Mouse (Mus musculus) midbrain, embryonic 11.5 days (tissue): ENCODE data around the gene Olfr1313. TPM values are rescaled to one million over a fixed set of nuclear protein-coding genes. Genes with fewer than 3 reads are reported as not detected.
"Not testable (repeated sequence)": the region's sequence is repeated elsewhere in the genome, so short reads cannot be mapped to it uniquely, and the experiment has no call there.

ENCODE experiments used
- ATAC-seq: fragments of 200-750 bp; cut with Nextera tagmentation; 2 replicates; pipeline ENCODE4 v1.8.0; 2017; ENCODE audit warnings: moderate TSS enrichment, moderate library complexity; ENCODE audit not compliant: low FRiP score
- DNase-seq: peaks from one replicate; pipeline ENCODE4 v3.0.0; 2015; ENCODE audit warnings: low spot score; ENCODE audit errors: missing footprints
- H3K27ac ChIP-seq: fragments of 300-500 bp; sonication (generic); 2 replicates; pipeline ENCODE4 v1.5.1; 2014; ENCODE audit warnings: low read depth, low read length
- H3K27me3 ChIP-seq: fragments of 300-500 bp; sonication (generic); 2 replicates; pipeline ENCODE4 v1.6.1; 2014; ENCODE audit warnings: mild to moderate bottlenecking, low read length, moderate library complexity, mixed read lengths; ENCODE audit not compliant: control insufficient read depth, insufficient read depth
- H3K36me3 ChIP-seq: fragments of 300-500 bp; sonication (generic); 2 replicates; pipeline ENCODE4 v1.6.1; 2014; ENCODE audit warnings: mild to moderate bottlenecking, low read length, moderate library complexity, mixed read lengths; ENCODE audit not compliant: control insufficient read depth, insufficient read depth
- H3K4me1 ChIP-seq: fragments of 300-500 bp; sonication (generic); 2 replicates; pipeline ENCODE4 v1.6.1; 2014; ENCODE audit warnings: low read length; ENCODE audit not compliant: control insufficient read depth, insufficient read depth
- H3K4me2 ChIP-seq: fragments of 300-500 bp; sonication (generic); 2 replicates; pipeline ENCODE4 v1.6.1; 2014; ENCODE audit warnings: mild to moderate bottlenecking, moderate library complexity
- H3K4me3 ChIP-seq: fragments of 300-500 bp; sonication (generic); 2 replicates; pipeline ENCODE4 v1.5.1; 2014; ENCODE audit warnings: low read depth, low read length
- H3K9ac ChIP-seq: fragments of 300-500 bp; sonication (generic); 2 replicates; pipeline ENCODE4 v1.6.1; 2014; ENCODE audit warnings: low read length
- H3K9me3 ChIP-seq: fragments of 300-500 bp; sonication (generic); 2 replicates; pipeline ENCODE4 v1.6.1; 2016; ENCODE audit warnings: low read length; ENCODE audit not compliant: control insufficient read depth
- WGBS: fragments of 180-500 bp; shearing (Covaris S2); extraction: QIAGEN DNeasy Blood & Tissue Kit; methylation state at CpG from one replicate; pipeline ENCODE4 v1.1.7; 2014; 5-methylcytosine and 5-hydroxymethylcytosine counted together
- polyA plus RNA-seq: library from polyadenylated mRNA; unstranded; fragments of >200 nt; fragmentation: Nextera tagmentation; extraction: Ambion mirVana; gene quantifications from 2 replicates; pipeline ENCODE4 v1.2.1, GENCODE M21; 2014

Olfr1313 gene
- not detected in 2 replicates for polyA plus RNA-seq

GRCm38 (mm10) chr2:112077743-112078142 lies at the start of gene Olfr1313:
Olfr1313 (minus strand) TSS chr2:112077843.
- no peaks in the 10 kb centered on the region for H3K36me3 ChIP-seq
- no peak within 1 kb of the TSS for H3K27ac ChIP-seq
- ATAC-seq (no peak), DNase-seq (no peak)
- H3K27me3 ChIP-seq, result no peaks in the 10 kb centered on the region
- H3K4me1 ChIP-seq, result no peaks in the 10 kb centered on the region
- no peak within 1 kb of the TSS for H3K4me2 ChIP-seq
- H3K9ac ChIP-seq, result no peak within 1 kb of the TSS
- H3K4me3 ChIP-seq, result no peak within 1 kb of the TSS
- no peaks in the 10 kb centered on the region for H3K9me3 ChIP-seq

- DNase-seq (no peak), ATAC-seq (no peak)
- H3K27me3 ChIP-seq, result no peaks in the 10 kb centered on the region
- H3K9ac ChIP-seq, result no peak within 1 kb of the TSS
- no peaks in the 10 kb centered on the region for H3K36me3 ChIP-seq
- no peak within 1 kb of the TSS for H3K27ac ChIP-seq
- H3K4me1 ChIP-seq, result no peaks in the 10 kb centered on the region
- H3K4me3 ChIP-seq, result no peak within 1 kb of the TSS
- WGBS, result 83% methylated on average over 1 of the region's 1 CpGs
- H3K4me2 ChIP-seq, result no peak within 1 kb of the TSS
- no peaks in the 10 kb centered on the region for H3K9me3 ChIP-seq
These were observed 37.7 kb upstream of the Olfr1313 start, which contains the start of gene Olfr1315-ps1 for GRCm38 (mm10) chr2:112115340-112115739. Olfr1315-ps1 (minus strand) TSS chr2:112115440.

- H3K9ac ChIP-seq, result no peak within 1 kb of the TSS
- no peak within 1 kb of the TSS for H3K27ac ChIP-seq
- no peaks in the 10 kb centered on the region for H3K4me1 ChIP-seq
- no peak within 1 kb of the TSS for H3K4me3 ChIP-seq
- no peaks in the 10 kb centered on the region for H3K9me3 ChIP-seq
- ATAC-seq (no peak), DNase-seq (no peak)
- no peaks in the 10 kb centered on the region for H3K36me3 ChIP-seq
- no peaks in the 10 kb centered on the region for H3K27me3 ChIP-seq
- H3K4me2 ChIP-seq, result no peak within 1 kb of the TSS
These were observed 19.0 kb upstream of the Olfr1313 start, which contains the start of gene Olfr1314 for GRCm38 (mm10) chr2:112096681-112097080. Olfr1314 (minus strand) TSS chr2:112096781.

GRCm38 (mm10) chr2:112050138-112050537 lies 27.5 kb downstream of the Olfr1313 start, which contains the start of gene Olfr1312:
Olfr1312 (minus strand) TSS chr2:112050238.
- Histone ChIP-seq H3K9me3 (no peaks in the 10 kb centered on the region), H3K4me2 (no peak within 1 kb of the TSS), H3K9ac (no peak within 1 kb of the TSS), H3K27ac (no peak within 1 kb of the TSS), H3K36me3 (no peaks in the 10 kb centered on the region), H3K27me3 (no peaks in the 10 kb centered on the region), H3K4me1 (no peaks in the 10 kb centered on the region), H3K4me3 (no peak within 1 kb of the TSS)
- WGBS, result 38% methylated on average over 1 of the region's 1 CpGs
- no peak for DNase-seq
- ATAC-seq, result no peak

DNA sequence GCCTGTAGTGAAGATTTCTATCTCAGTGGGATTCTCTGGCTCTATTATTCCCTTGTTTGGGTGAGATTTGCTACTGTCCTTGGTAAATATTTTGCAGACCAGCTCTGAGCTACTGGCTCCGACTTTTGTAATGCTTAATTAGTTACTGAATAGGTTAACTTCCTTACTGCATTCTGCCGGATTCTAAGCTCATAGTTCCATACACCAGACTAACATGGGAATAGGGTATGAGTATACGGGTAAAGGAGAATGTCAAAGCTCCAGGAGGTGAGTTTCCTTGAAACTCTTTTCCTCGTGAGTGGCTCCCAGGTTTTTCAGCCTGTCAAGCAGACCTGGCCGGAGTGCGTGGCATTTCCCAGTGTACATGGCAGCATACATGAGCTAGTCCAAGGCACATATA lies 50.7 kb downstream of the Olfr1313 start:
- not testable (repeated sequence) for H3K4me1 ChIP-seq, ATAC-seq, H3K9ac ChIP-seq, H3K36me3 ChIP-seq, H3K9me3 ChIP-seq, H3K27me3 ChIP-seq, H3K4me2 ChIP-seq, DNase-seq, H3K4me3 ChIP-seq, H3K27ac ChIP-seq
- 61% methylated on average over 6 of the region's 6 CpGs for WGBS

DNA sequence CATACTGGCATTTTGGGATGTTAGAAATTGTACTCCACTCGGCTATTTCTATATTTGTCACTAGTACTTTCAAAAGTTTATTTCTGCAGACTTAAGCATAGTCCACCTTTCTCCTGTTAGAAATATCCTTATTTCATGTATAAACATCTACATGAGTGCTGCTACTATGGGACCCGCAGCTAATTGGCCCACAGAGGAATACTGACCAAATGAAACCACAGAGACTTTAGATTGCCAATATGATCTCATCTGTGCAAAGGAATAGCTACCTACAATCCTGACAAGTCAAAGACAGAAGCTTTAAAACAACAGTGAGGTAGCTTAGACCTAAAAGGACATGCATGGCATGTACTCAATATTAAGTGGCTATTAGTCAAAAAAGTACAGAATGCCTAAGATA lies 53.3 kb downstream of the Olfr1313 start, which contains the start of gene Olfr1311:
Gene Olfr1311 (minus strand): TSS at position 101 of the 400 bp plus-strand sequence.
- H3K9ac ChIP-seq, result no peak within 1 kb of the TSS
- H3K27ac ChIP-seq, result no peak within 1 kb of the TSS
- H3K9me3 ChIP-seq, result no peaks in the 10 kb centered on the region
- no peaks in the 10 kb centered on the region for H3K4me1 ChIP-seq
- no peaks in the 10 kb centered on the region for H3K27me3 ChIP-seq
- H3K4me2 ChIP-seq, result no peak within 1 kb of the TSS
- H3K36me3 ChIP-seq, result no peaks in the 10 kb centered on the region
- ATAC-seq (no peak), DNase-seq (no peak)
- H3K4me3 ChIP-seq, result no peak within 1 kb of the TSS
- WGBS, result 83% methylated on average over 2 of the region's 2 CpGs

Other genes with a start within 250 kb of the Olfr1313 start
- not detected in 2 replicates for gene Olfr1305, start 200.7 kb downstream of the Olfr1313 start, polyA plus RNA-seq
- gene Olfr1306, start 161.6 kb downstream of the Olfr1313 start, polyA plus RNA-seq, result not detected in 2 replicates
- gene Olfr1307, start 128.4 kb downstream of the Olfr1313 start, polyA plus RNA-seq, result not detected in 2 replicates
- gene Olfr1308, start 112.9 kb downstream of the Olfr1313 start, polyA plus RNA-seq, result not detected in 2 replicates
- gene Olfr1309, start 87.6 kb downstream of the Olfr1313 start, polyA plus RNA-seq, result not detected in 2 replicates
- gene Olfr1310, start 65.1 kb downstream of the Olfr1313 start, polyA plus RNA-seq, result not detected in 2 replicates
- not detected in 2 replicates for gene Olfr1311, start 53.4 kb downstream of the Olfr1313 start, polyA plus RNA-seq
- not detected in 2 replicates for gene Olfr1312, start 27.6 kb downstream of the Olfr1313 start, polyA plus RNA-seq
- not detected in 2 replicates for gene Olfr1314, start 18.9 kb upstream of the Olfr1313 start, polyA plus RNA-seq
- not detected in 2 replicates for gene Olfr1315-ps1, start 37.6 kb upstream of the Olfr1313 start, polyA plus RNA-seq
- gene Olfr1316, start 57.1 kb upstream of the Olfr1313 start, polyA plus RNA-seq, result not detected in 2 replicates
- gene Olfr1317, start 62.5 kb upstream of the Olfr1313 start, polyA plus RNA-seq, result not detected in 2 replicates
- gene Olfr1318, start 76.4 kb upstream of the Olfr1313 start, polyA plus RNA-seq, result not detected in 2 replicates
- gene Lpcat4, start 161.6 kb upstream of the Olfr1313 start, polyA plus RNA-seq, result 8.9 and 9.3 TPM in 2 replicates
- not detected in 2 replicates for gene Nutm1, start 181.4 kb upstream of the Olfr1313 start, polyA plus RNA-seq
- gene Nop10, start 184.1 kb upstream of the Olfr1313 start, polyA plus RNA-seq, result 160 and 161 TPM in 2 replicates
- 14.4 and 16.0 TPM in 2 replicates for gene Slc12a6, start 188.0 kb upstream of the Olfr1313 start, polyA plus RNA-seq
- gene Gm21985, start 188.5 kb upstream of the Olfr1313 start, polyA plus RNA-seq, result not detected in 2 replicates